Mouse (Mus musculus) embryonic facial prominence, embryonic 12.5 days (tissue): Measurements from ENCODE around the gene Fez1. TPM values are rescaled to one million over a fixed set of nuclear protein-coding genes. Genes with fewer than 3 reads are reported as not detected.
A peak's percentile ranks its signal among the peaks of the same experiment; 100 is the strongest.

Experiments
- ATAC-seq: fragments of 200-750 bp; cut with Nextera tagmentation; 2 replicates; pipeline ENCODE4 v1.8.0; 2017; ENCODE audit not compliant: insufficient number of reproducible peaks, insufficient read depth, low FRiP score, low TSS enrichment
- H3K27ac ChIP-seq: fragments of 300-500 bp; sonication (generic); 2 replicates; pipeline ENCODE4 v1.5.1; 2016; ENCODE audit warnings: mild to moderate bottlenecking
- H3K27me3 ChIP-seq: fragments of 300-500 bp; sonication (generic); 2 replicates; pipeline ENCODE4 v1.6.1; 2016; ENCODE audit warnings: mild to moderate bottlenecking, moderate library complexity
- H3K36me3 ChIP-seq: fragments of 300-500 bp; sonication (generic); 2 replicates; pipeline ENCODE4 v1.6.1; 2016; ENCODE audit warnings: mild to moderate bottlenecking
- H3K4me1 ChIP-seq: fragments of 300-500 bp; sonication (generic); 2 replicates; pipeline ENCODE4 v1.6.1; 2016
- H3K4me2 ChIP-seq: fragments of 300-500 bp; sonication (generic); replicated peaks from 2 replicates; pipeline ENCODE4 v1.6.1; 2016; ENCODE audit warnings: mild to moderate bottlenecking, moderate library complexity
- H3K4me3 ChIP-seq: fragments of 300-500 bp; sonication (generic); 2 replicates; pipeline ENCODE4 v1.5.1; 2016; ENCODE audit warnings: mild to moderate bottlenecking
- H3K9ac ChIP-seq: fragments of 300-500 bp; sonication (generic); 2 replicates; pipeline ENCODE4 v1.6.1; 2016; ENCODE audit warnings: mild to moderate bottlenecking, moderate library complexity
- H3K9me3 ChIP-seq: fragments of 300-500 bp; sonication (generic); 2 replicates; pipeline ENCODE4 v1.6.1; 2016; ENCODE audit warnings: mild to moderate bottlenecking, moderate library complexity
- WGBS: fragments of 180-500 bp; shearing (Covaris S2); methylation state at CpG from one replicate; pipeline ENCODE4 v1.1.7; 2016; 5-methylcytosine and 5-hydroxymethylcytosine counted together
- polyA plus RNA-seq: library from polyadenylated mRNA; unstranded; fragments of >200 nt; fragmentation: Nextera tagmentation; extraction: Ambion mirVana; gene quantifications from 2 replicates; pipeline ENCODE4 v1.2.1, GENCODE M21; 2016

Fez1 gene
- polyA plus RNA-seq, 1 experiment from 2014 or later, result 94.7 TPM

GRCm38 (mm10) chr9:36805256-36805975 is 16.2 kb upstream of the Fez1 start:
- H3K36me3 ChIP-seq, result no peaks in the 10 kb centered on the region
- no peak for ATAC-seq
- no peaks in the 10 kb centered on the region for H3K9me3 ChIP-seq
- H3K9ac ChIP-seq, result no peak overlapping the region
- H3K4me3 ChIP-seq, result no peak overlapping the region
- 78% methylated on average over 3 of the region's 3 CpGs for WGBS
- H3K4me2 ChIP-seq, result no peak overlapping the region
- H3K4me1 ChIP-seq, result no peaks in the 10 kb centered on the region
- H3K27me3 ChIP-seq, result no peaks in the 10 kb centered on the region
- H3K27ac ChIP-seq, result no peak overlapping the region

GRCm38 (mm10) chr9:36808126-36808785 is 13.4 kb upstream of the Fez1 start:
- H3K9me3 ChIP-seq, result no peaks in the 10 kb centered on the region
- no peak overlapping the region for H3K4me2 ChIP-seq
- H3K36me3 ChIP-seq, result no peaks in the 10 kb centered on the region
- H3K27ac ChIP-seq, result no peak overlapping the region
- no peaks in the 10 kb centered on the region for H3K27me3 ChIP-seq
- H3K4me3 ChIP-seq, result no peak overlapping the region
- no peak overlapping the region for H3K9ac ChIP-seq
- H3K4me1 ChIP-seq, result no peaks in the 10 kb centered on the region
- 83% methylated on average over 5 of the region's 5 CpGs for WGBS
- no peak for ATAC-seq

- no peak overlapping the region for H3K4me2 ChIP-seq
- H3K27ac ChIP-seq, result no peak overlapping the region
- ATAC-seq, result no peak
- no peaks in the 10 kb centered on the region for H3K36me3 ChIP-seq
- H3K9me3 ChIP-seq, result no peaks in the 10 kb centered on the region
- no peaks in the 10 kb centered on the region for H3K27me3 ChIP-seq
- no peak overlapping the region for H3K4me3 ChIP-seq
- 78% methylated on average over 2 of the region's 3 CpGs for WGBS
- no peaks in the 10 kb centered on the region for H3K4me1 ChIP-seq
- H3K9ac ChIP-seq, result no peak overlapping the region
Measured at GRCm38 (mm10) chr9:36814486-36814885, 7.2 kb upstream of the Fez1 start.

GRCm38 (mm10) chr9:36818905-36819304 is 2.8 kb upstream of the Fez1 start:
- no peaks in the 10 kb centered on the region for H3K27me3 ChIP-seq
- no peak for ATAC-seq
- 47% methylated on average over 4 of the region's 4 CpGs for WGBS
- H3K36me3 ChIP-seq, result no peaks in the 10 kb centered on the region
- H3K4me3 ChIP-seq, result no peak overlapping the region
- no peak overlapping the region for H3K4me2 ChIP-seq
- no peaks in the 10 kb centered on the region for H3K9me3 ChIP-seq
- peaks cover 10% of the 10 kb centered on the region; the same call in 1 of the 2 replicates for H3K4me1 ChIP-seq
- no peak overlapping the region for H3K9ac ChIP-seq
- H3K27ac ChIP-seq, result no peak overlapping the region

GRCm38 (mm10) chr9:36820969-36821643 is 558 bp upstream of the Fez1 start:
- 0 out of 2 replicates have a peak, but pooled peaks have one; percentile 58 for ATAC-seq
- H3K27me3 ChIP-seq, result no peaks in the 10 kb centered on the region
- no peaks in the 10 kb centered on the region for H3K9me3 ChIP-seq
- H3K4me3 ChIP-seq, result 0 out of 2 replicates have a peak overlapping the region, but pooled peaks have one; percentile 3
- H3K4me2 ChIP-seq, result peak overlapping the region; percentile 43
- H3K27ac ChIP-seq, result peak overlapping the region; percentile 78
- H3K36me3 ChIP-seq, result no peaks in the 10 kb centered on the region
- H3K9ac ChIP-seq, result no peak overlapping the region
- 39% methylated on average over 9 of the region's 9 CpGs for WGBS
- H3K4me1 ChIP-seq, result peaks cover 10% of the 10 kb centered on the region; the same call in 1 of the 2 replicates

GRCm38 (mm10) chr9:36822024-36822423 is 360 bp downstream of the Fez1 start:
- H3K9ac ChIP-seq, result no peak overlapping the region
- H3K9me3 ChIP-seq, result no peaks in the 10 kb centered on the region
- H3K4me1 ChIP-seq, result peaks cover 10% of the 10 kb centered on the region; the same call in 1 of the 2 replicates
- H3K4me3 ChIP-seq, result 0 out of 2 replicates have a peak overlapping the region, but pooled peaks have one; percentile 3
- H3K27me3 ChIP-seq, result no peaks in the 10 kb centered on the region
- no peak for ATAC-seq
- WGBS, result 38% methylated on average over 2 of the region's 2 CpGs
- H3K27ac ChIP-seq, result peak overlapping the region; percentile 78; the same call in 1 of the 2 replicates
- H3K4me2 ChIP-seq, result peak overlapping the region; percentile 43
- H3K36me3 ChIP-seq, result no peaks in the 10 kb centered on the region

GRCm38 (mm10) chr9:36826612-36827363 is 5.1 kb downstream of the Fez1 start:
- no peaks in the 10 kb centered on the region for H3K9me3 ChIP-seq
- ATAC-seq, result no peak
- no peak overlapping the region for H3K27ac ChIP-seq
- WGBS, result 58% methylated on average over 2 of the region's 2 CpGs
- no peak overlapping the region for H3K9ac ChIP-seq
- H3K4me1 ChIP-seq, result peaks cover 4% of the 10 kb centered on the region; the same call in 1 of the 2 replicates
- H3K27me3 ChIP-seq, result no peaks in the 10 kb centered on the region
- H3K4me2 ChIP-seq, result no peak overlapping the region
- no peak overlapping the region for H3K4me3 ChIP-seq
- H3K36me3 ChIP-seq, result no peaks in the 10 kb centered on the region

GRCm38 (mm10) chr9:36831401-36831800 is 9.7 kb downstream of the Fez1 start:
- no peaks in the 10 kb centered on the region for H3K36me3 ChIP-seq
- H3K27me3 ChIP-seq, result no peaks in the 10 kb centered on the region
- no peak for ATAC-seq
- H3K27ac ChIP-seq, result no peak overlapping the region
- H3K4me2 ChIP-seq, result no peak overlapping the region
- no peaks in the 10 kb centered on the region for H3K9me3 ChIP-seq
- H3K9ac ChIP-seq, result no peak overlapping the region
- H3K4me3 ChIP-seq, result no peak overlapping the region
- 72% methylated on average over 6 of the region's 6 CpGs for WGBS
- no peaks in the 10 kb centered on the region for H3K4me1 ChIP-seq

GRCm38 (mm10) chr9:36832529-36832928 is 10.9 kb downstream of the Fez1 start:
- peak overlapping the region; percentile 76 for H3K4me2 ChIP-seq
- H3K4me3 ChIP-seq, result peak overlapping the region; percentile 57
- H3K4me1 ChIP-seq, result no peaks in the 10 kb centered on the region
- H3K27me3 ChIP-seq, result no peaks in the 10 kb centered on the region
- H3K27ac ChIP-seq, result peak overlapping the region; percentile 72
- peak overlapping the region; percentile 62 for H3K9ac ChIP-seq
- H3K36me3 ChIP-seq, result no peaks in the 10 kb centered on the region
- peak; percentile 87 for ATAC-seq
- under 1% methylated on average over 32 of the region's 32 CpGs for WGBS
- no peaks in the 10 kb centered on the region for H3K9me3 ChIP-seq

- no peaks in the 10 kb centered on the region for H3K27me3 ChIP-seq
- H3K9me3 ChIP-seq, result no peaks in the 10 kb centered on the region
- ATAC-seq, result peak; percentile 61; the same call in 1 of the 2 replicates
- peak overlapping the region; percentile 57 for H3K4me3 ChIP-seq
- H3K27ac ChIP-seq, result peak overlapping the region; percentile 72
- 2% methylated on average over 31 of the region's 31 CpGs for WGBS
- peak overlapping the region; percentile 76 for H3K4me2 ChIP-seq
- no peaks in the 10 kb centered on the region for H3K4me1 ChIP-seq
- H3K36me3 ChIP-seq, result no peaks in the 10 kb centered on the region
- peak overlapping the region; percentile 62 for H3K9ac ChIP-seq
Measured at GRCm38 (mm10) chr9:36833043-36833881, 11.6 kb downstream of the Fez1 start.
